Mouse (Mus musculus) cerebellum, postnatal 36 days (tissue): ENCODE measurements at regions not wholly inside any gene's neighbourhood (a gene's known extent, or its start where the extent isn't known, plus 50 kb on each side); places are given as distances from the start of the nearest gene placed in this dataset.

Experiments
- DNase-seq, 2 experiments: peaks; one replicate each; pipeline ENCODE4 v3.0.0; 2021 to 2022; ENCODE audit warnings: mixed read lengths in 2 of 2

DNA sequence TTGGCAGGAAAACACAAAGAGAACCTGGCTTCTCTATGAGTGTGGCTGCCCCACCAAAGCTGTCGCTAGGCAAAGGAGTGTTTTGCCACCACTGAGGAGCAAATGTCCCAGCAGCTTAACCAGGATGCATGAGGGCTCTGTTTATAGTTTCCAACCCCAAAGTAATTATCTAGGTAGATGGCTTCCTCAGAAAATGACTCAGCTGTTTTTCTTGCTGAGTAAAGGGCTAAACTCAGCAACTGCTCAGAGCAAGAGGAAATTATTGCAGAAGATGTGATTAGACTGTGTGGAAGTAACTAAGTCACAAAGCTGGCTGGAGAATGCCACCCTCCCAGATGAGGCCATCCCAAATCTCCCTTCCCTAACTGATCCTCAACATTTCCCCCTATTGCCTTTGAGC lies 2211.2 kb upstream of the Gm7489 start:
- DNase-seq = no peak

DNA sequence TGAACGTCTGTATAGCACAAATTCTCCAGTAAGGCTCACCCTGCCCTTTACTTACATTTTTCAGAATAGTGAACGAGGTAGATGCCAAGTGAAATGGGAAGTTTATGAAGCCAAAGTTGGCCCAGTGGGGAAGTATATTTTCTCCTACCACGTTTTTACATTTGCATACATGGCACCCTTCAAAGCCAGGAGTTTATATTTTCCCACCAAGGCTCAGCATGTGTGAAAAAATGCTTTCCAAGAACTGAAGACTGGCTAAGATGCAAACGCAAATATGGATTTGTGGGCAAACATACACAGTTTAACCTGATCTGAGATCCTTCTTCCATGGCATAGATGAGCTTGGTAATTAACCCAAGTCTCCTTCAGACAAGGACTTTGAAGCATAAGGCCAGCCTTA lies 2209.4 kb upstream of the Gm7489 start:
- no peak for DNase-seq

DNA sequence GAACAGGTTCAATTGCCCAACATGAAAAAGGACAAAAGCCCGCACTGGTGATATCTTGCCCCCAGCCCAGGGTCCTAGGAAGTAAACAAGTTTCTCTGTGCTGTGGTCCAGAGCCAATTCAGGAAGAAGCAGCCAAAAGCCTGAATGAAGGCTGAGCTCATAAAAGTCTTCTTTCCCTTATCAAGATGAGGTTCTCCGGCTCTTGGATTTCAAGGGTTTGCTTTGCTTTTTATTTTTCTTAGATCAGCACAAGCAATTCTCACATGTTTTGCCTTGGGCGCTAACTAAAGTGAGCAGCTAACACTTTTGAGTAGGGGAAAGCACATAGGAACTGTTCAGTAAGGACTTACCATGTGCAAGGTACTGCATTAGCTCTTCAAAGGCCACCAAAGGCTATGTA lies 2208.0 kb upstream of the Gm7489 start:
- no peak for DNase-seq

DNA sequence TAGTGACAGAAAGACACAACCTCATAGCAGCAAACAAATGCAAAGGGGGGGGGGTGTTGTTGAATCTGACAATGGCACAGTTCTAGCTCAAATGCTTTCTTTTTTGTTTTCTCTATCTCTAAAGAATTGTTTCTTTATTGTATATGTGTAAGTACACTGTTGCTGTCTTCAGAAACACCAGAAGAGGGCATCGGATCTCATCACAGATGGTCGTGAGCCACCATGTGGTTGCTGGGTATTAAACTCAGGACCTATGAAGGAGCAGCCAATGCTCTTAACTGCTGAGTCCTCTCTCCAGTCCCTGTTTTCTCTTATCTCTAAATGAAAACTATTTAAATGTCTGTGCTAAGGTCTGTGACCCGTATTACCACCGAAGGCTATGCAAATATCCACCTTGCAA lies 2207.4 kb upstream of the Gm7489 start:
- DNase-seq = no peak

DNA sequence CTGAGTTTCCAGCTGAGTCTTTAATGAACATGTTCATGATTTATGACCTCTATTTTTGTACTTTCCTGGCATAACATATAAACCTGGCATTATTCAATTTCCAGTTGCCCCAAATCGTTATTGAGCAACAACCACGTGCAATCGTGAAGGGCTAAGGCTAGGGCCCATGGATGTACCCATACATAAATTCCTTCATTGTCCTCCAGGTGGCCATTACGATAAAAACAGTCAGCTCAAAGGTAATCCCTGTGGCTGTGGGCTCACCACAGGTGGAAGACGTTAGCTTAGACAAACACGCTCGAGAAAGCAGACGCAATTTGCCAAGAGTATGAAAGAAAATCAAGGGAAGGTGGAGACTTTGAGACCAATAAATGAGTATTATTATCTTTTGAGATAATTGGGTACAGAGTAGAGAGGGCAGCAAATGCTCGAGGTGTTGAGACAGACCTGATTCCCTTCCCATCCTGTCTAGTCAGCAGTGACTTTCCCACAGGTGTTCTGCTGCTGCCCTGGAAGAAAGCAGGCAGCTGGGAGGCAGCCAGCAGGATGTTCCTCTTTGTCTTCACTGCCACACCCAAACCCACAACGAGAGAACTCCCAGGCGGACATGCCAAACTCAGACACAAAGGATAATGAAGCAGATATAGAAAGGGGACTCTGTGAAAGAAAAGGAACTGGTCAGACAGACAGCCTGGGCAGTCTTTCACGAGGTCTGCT lies 2205.4 kb upstream of the Gm7489 start:
- DNase-seq = no peak

DNA sequence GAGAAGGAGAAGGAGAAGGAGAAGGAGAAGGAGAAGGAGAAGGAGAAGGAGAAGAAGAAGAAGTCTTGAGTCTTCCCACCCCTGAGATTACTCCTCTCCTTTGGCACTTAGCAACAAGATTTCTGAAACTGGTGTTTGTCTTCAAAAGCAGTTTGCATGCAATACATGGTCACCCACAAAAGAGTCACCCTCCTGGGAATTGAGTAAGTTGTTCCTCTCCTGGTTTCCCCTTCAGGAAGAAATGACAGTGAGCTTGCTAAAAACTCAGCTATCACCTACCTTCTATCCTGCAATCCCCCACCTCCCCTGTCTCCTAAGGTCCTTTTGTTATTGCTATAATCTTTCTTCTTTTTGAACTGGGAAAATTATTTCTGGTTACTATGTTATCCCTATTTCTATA lies 2204.2 kb upstream of the Gm7489 start:
- DNase-seq = no peak

DNA sequence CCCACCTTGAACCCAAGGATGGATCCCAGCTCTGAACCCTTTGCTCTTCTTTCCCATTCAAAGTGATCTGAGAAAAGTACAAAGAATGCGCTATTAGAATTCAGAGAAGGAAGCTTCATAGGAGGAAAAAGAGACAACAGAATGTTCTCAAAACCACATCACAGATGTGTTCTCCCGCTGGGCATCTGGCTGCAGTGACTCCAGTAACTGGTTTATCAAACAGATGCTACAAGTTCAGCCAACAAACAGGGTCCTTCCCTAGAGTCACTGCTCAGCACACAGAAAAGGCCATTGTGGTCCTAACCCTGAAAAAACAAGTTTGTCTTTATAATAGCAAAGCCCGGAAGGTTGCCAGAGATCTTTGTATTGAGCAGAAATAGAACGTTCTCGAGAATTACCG lies 2203.5 kb upstream of the Gm7489 start:
- no peak for DNase-seq

DNA sequence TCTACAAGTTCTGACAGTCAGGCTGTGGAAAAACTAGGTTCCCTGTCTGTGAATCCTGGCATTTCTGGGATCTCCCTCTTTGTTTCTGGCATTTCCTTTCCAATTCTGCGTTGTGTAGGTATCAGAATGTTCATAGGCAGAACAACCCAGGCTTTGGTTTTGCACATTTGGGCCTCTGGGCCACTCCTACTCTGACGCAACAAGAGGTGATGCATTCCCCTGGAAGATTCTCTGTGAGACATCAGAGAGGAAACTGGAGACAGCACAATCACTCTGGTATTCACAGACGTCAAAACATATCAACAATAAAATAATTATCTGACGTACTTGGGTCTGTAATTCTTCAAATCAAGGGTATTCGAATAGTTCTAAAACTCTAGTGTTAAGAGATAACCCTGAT lies 2202.4 kb upstream of the Gm7489 start:
- DNase-seq = no peak

DNA sequence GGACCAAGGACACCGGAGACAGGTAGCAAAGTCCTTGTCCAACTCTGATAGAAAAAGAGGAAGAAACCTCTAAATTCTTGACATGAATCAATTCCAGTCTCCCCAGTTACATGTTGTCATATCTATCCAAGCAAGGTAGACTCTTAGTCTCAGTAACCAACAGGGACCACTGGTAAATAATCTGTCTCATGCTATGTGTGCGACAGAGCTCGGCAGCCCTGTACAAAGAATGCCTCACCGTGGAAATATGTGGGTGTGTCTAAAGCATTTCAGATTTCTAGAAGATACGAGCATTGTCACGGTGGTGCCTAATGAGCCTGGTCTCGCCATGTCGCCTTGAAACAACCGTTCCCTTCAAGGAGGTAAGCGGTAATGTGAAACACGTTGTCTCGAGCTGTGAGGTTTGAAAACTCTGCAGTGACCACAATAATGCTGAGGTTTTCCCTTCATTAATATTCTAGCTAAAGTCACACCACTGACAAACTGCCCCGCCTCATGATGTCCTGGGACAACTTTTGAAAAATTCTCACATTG lies 2197.6 kb upstream of the Gm7489 start:
- DNase-seq = no peak

DNA sequence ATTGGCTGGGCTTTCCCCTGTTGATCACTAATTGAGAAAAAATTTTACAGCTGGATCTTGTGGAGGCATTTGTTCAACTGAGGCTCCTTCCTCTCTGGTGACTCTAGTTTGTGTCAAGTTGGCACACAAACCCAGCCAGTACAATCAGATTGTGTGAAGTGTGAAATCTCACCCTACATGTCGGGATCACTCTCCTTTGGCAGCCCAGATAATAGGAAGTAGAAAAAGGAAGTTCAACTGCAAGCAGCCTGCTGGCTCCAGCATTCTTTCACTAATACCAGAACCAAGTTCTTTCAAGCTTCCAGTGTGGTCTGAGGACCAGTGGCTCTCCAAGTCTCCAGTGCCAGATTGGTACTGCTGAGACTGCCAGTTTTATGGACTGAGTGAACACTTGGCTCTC lies 2195.2 kb upstream of the Gm7489 start:
- no peak for DNase-seq

DNA sequence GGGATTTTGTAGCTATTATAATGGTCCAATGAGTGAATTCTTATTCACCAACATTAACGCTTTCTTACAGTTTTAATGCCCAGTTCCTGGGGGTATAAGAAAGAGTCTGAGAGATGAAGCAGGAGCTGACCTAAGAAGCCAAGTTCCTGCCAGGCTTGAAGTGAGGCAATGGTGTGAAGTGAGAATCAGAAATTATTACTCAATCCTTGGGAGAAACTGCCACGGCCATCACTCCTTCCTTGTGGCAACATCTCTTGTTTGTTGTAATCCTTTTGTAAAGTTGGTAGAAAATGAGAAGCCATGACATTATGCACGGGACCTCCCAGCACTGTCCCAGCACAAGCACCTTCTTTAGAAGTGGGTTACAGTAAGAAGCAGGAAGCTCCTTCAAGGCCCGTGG lies 2192.0 kb upstream of the Gm7489 start:
- no peak for DNase-seq

DNA sequence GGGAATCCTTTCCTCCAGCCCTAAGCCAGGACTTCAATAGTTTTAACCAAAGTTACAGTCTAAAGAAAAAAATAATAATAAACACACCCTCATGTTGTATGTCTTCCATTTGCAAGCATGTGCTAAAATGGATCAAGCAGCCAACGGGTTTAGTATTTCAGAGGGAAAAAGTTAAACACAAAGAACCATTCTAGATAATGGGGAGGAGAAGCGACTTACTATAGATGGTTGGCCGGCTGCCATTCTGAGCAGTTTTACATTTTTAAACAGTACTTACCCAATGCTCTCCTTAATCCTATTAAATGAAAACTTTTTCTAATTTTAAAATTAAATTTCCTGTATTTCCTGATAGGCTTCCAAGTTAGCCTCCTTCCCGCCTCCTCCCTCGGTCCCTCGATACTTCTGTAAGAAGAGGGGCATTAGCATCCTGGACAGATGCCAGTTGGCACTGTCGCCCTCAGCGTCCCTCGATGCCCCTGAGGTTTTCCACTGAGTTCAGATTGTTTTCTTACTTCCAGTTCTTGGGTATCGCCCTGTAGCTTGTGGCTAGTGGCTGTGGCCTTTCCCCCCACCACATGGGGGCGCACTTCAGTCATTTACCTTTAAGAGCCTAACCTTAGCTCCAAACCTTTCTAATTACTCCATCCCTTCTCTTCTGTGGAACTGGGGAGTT lies 2188.2 kb upstream of the Gm7489 start:
- peak; percentile 30 to 49 for DNase-seq

DNA sequence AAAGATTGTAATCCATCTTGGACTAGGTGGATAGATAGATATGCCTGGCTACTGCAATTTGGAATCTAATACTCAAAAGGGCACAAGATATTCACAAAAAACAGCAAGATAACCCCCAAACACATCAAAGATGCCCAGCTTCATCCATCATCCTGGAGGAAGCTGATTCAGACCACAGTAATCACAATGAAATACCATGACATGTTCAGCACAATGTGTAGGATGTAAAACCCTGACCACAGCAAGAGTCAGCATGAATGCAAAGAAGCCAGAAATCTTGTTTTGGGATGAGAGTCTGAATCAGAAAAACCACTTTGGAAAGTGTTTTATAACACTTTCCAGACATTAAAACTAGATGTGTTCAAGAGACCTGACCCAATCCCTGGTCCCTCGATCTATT lies 2180.5 kb upstream of the Gm7489 start:
- no peak for DNase-seq

DNA sequence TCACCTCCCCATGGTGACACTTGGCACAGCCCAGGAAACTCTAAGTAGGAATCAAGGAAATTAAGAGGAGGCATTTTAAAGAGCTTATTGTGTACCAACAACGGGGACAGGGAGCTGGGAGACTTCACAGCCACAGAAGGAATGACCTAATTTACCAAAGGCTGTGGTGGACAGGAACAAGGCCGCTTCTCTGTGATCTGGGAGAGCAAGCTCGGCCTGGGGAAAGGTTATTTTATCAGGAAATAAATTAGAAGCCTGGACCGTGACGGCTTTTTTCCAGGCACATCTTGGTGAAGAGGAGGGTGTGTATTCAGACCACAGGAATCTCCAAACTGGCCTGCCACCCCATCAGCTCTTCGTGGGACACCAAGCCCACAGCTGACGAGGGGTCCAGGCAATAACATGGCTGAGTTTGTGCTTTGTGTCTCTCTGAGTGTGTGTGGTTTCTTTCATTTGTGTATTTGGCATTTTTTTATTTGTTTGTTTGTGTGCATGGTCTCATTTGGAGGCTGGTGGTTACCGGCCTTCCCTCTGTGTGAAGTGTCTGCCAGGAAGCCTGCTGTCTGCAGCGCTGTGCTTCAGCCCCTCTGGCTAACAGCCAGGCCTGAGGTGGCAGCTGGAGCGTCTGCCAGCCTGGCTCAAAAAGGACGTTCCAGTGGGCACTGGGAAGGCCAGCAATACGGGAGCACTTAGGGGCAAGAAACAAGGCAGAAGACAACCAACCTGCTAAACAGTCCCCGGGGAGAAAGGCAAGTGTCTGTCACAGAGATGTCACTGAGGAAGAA lies 2174.6 kb upstream of the Gm7489 start:
- DNase-seq = peak; percentile 38 to 49

DNA sequence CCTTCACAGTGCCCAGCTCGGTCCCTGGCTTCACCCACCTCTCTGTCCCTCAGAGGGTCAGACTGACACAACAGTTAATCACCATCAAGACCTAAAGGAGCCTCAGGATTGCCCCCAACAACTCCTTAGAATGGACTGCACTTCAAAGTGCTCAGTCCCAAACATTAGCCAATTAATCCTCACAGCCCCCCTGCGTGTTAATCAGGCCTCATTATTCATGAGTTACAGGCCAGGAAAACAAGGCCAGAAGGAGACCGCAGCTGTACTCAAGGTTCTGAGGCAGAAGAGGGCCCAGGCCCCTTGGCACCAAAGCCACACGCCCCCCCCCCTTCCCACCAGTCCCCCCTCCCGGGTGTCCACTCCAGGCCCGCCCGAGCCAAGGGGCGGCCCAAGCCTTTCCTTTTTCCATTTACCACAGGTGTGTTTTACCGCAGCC lies 2163.8 kb upstream of the Gm7489 start:
- DNase-seq = no peak

DNA sequence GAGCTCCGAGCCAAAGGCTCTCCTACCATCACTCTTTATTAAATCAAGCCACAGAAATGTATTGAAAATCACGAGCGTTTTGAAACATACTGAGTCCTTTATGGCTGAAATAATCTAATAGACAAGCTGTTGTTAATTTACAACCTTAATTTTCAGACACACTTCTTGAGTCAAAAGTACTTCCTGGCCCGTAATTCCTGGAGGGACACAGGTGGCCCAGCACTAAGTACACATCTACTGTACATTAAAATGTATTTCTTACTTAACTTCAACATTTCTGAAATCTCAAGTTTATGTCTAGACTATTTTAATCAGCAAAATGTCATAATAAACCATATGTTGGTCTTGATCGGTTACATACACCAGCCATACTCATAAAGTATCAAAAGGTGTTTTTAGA lies 2163.3 kb upstream of the Gm7489 start:
- no peak for DNase-seq

DNA sequence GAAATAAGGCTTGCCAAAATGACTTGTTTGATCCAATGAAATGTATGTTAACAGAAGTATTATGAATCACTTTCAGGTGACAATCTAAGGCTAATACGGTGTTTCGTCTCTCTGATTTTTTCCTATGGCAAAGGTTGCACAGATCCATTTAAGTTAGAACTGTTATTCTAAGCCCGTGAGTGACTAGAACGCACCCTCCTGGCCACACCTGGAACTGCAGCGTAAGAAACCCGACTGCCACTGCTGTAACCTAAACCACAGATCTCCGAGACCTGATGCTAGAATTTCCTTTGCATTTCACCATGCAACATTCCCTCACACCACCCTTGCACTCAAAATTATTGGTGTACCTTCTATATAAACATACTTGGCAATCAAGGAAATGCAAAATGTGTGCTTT lies 2160.6 kb upstream of the Gm7489 start:
- DNase-seq = no peak

DNA sequence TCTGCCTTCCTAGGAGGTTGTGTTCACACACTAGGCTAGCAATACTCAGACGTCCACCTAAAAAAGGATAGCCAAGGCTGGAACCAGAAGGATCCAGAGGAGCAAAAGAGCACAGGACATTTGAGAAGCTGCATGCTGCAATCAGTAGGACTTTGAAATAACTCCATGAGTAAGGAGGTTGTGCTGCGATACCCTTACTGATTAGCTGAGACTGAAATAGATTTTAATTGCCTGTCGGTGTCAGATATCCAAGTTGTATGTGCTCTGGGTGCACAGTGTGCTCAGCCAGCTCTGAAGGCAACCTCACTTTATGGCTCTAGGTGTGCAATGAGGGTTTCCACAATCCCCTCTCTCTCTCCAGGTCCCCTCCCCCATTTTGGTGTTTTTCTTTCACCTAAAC lies 2159.2 kb upstream of the Gm7489 start:
- DNase-seq = no peak

DNA sequence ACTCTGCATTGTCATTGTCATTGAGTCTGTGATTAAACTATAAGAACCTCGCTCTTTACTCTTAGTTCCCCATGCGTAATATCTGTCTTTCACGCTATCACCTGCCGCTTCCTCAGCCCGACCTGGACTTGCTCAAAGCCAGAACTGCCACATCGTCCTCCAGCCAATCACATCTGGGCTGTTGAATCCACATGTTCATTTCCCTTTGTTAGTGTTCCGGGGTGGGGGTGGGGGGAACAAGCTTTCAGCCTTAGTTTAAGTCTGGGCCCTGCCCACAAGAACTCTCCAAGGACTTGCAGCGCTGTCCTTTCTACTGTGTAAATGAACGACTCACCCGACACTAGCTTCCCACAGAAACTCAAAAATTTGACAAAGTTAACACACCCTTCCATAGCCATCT lies 2154.6 kb upstream of the Gm7489 start:
- no peak for DNase-seq

DNA sequence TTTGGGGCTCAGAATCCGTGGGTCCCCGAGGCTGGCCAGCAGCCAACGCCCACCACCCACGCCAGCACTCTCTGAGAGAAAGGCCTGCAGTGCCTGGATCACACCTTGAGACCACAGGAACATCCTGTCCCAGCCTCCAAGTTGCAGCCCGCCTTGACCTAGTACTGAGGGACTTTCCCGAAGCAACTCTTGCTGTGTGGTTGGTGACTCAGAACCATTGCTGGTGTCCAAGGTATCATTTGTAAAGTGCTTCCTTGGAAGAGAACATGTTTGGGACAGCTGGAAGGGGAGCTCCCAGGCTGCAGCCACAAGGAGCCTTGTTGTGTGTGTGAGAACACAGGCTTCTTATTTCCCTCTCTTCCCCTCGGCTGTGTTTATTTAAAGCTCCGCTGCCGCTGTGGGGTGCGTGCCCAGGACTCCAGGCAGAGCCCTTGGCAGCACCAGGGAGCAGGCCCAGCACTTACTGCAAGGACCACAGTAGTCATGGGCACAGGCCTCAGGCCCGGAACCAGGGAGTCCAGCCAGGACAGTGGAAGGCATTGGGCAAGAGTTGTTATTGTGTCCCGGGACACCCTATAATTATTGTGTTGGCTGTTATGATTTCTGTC lies 2153.8 kb upstream of the Gm7489 start:
- no peak for DNase-seq

DNA sequence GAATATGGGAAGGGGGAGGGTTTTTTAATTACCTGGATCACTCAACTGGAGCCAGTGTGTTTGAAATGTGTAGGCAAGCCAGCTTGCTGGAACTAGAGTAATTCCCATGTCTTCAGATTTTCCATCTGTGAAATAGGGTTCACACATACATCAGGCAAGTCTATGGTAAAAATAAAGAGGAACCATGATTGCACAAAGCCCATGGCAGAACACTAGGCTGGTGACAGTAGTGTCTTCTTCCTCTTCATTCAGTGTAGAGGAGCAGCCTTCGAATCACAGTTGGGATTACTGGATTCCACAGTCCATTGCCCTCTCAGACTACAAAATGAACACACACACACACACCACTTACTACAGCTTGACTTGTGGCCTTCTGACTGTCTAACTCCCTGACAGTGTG lies 2150.5 kb upstream of the Gm7489 start:
- DNase-seq = no peak
